Mouse (Mus musculus) intestine, embryonic 15.5 days (tissue): Measurements from ENCODE around the gene Snrpc. TPM values are rescaled to one million over a fixed set of nuclear protein-coding genes. Genes with fewer than 3 reads are reported as not detected.

Experiments
- ATAC-seq: fragments of 200-750 bp; cut with Nextera tagmentation; 2 replicates; pipeline ENCODE4 v1.8.0; 2017; ENCODE audit warnings: moderate TSS enrichment, moderate library complexity
- H3K27ac ChIP-seq: fragments of 300-500 bp; sonication (generic); 2 replicates; pipeline ENCODE4 v1.5.1; 2015; ENCODE audit warnings: mild to moderate bottlenecking, inconsistent platforms
- H3K27me3 ChIP-seq: fragments of 300-500 bp; sonication (generic); replicated peaks from 2 replicates; pipeline ENCODE4 v1.6.1; 2015; ENCODE audit warnings: inconsistent platforms
- H3K36me3 ChIP-seq: fragments of 300-500 bp; sonication (generic); 2 replicates; pipeline ENCODE4 v1.6.1; 2015; ENCODE audit warnings: inconsistent platforms
- H3K4me1 ChIP-seq: fragments of 300-500 bp; sonication (generic); replicated peaks from 2 replicates; pipeline ENCODE4 v1.6.1; 2015; ENCODE audit warnings: inconsistent platforms
- H3K4me2 ChIP-seq: fragments of 300-500 bp; sonication (generic); replicated peaks from 2 replicates; pipeline ENCODE4 v1.6.1; 2015; ENCODE audit warnings: mild to moderate bottlenecking, inconsistent platforms
- H3K4me3 ChIP-seq: fragments of 300-500 bp; sonication (generic); replicated peaks from 2 replicates; pipeline ENCODE4 v1.5.1; 2015; ENCODE audit warnings: inconsistent platforms
- H3K9ac ChIP-seq: fragments of 300-500 bp; sonication (generic); 2 replicates; pipeline ENCODE4 v1.6.1; 2015; ENCODE audit warnings: inconsistent platforms
- H3K9me3 ChIP-seq: fragments of 300-500 bp; sonication (generic); 2 replicates; pipeline ENCODE4 v1.6.1; 2016; ENCODE audit warnings: inconsistent platforms
- whole genome bisulfite sequencing: fragments of 180-500 bp; shearing (Covaris S2); methylation state at CpG from one replicate; pipeline ENCODE4 v1.1.7; 2015; 5-methylcytosine and 5-hydroxymethylcytosine counted together
- polyA plus RNA-seq: library from polyadenylated mRNA; unstranded; fragments of >200 nt; fragmentation: Nextera tagmentation; extraction: Ambion mirVana; gene quantifications from 2 replicates; pipeline ENCODE4 v1.2.1, GENCODE M21; 2015

Gene Snrpc
- polyA plus RNA-seq, 1 experiment from 2014 or later, result 266 TPM

- Histone ChIP-seq H3K4me3 (peak overlapping the region; percentile 89; the same call in 1 of the 2 replicates), H3K9ac (peak overlapping the region; percentile 52; the same call in 1 of the 2 replicates)
- 48% methylated on average over 9 of the region's 9 CpGs for WGBS
These were observed 16.3 kb upstream of the Snrpc start for GRCm38 (mm10) chr17:27821407-27822338.

DNA sequence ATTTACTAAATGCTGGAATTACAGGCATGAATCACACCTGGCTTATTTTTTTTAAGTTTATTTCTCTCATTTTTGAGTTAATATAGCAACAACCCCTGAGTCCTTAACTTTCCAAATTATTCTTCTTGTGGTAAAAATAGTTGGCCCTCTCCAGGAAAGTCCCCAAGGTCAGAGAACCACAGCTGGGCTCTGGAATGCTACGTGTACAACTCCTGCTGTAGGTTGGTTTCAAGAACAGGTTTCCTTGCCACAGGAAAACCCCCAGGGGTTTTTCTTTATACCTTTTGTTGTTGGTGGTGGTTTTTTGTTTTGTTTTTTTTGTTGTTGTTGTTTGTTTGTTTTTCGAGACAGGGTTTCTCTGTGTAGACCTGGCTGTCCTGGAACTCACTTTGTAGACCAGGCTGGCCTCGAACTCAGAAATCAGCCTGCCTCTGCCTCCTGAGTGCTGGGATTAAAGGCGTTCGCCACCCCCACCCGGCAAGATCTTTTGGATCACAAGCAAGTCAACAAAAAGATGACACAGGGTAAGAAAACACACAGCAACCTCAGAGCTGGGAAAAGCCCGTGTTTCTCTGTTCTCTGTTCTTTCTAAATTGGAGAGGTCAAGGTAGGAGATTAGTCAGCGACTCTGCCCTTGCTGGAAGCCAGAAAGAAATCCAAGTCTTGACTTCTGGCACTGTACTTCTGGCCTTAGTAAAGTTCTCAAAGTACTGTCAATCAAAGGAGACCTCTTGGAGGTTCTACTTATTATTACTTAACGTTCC lies 14.6 kb upstream of the Snrpc start:
- no peak overlapping the region for H3K4me3 ChIP-seq
- ATAC-seq, result no peak
- H3K9ac ChIP-seq, result no peak overlapping the region
- peaks cover 21% of the 10 kb centered on the region for H3K4me1 ChIP-seq
- H3K27ac ChIP-seq, result no peak overlapping the region
- H3K27me3 ChIP-seq, result no peaks in the 10 kb centered on the region
- H3K9me3 ChIP-seq, result no peaks in the 10 kb centered on the region
- H3K4me2 ChIP-seq, result no peak overlapping the region
- H3K36me3 ChIP-seq, result no peaks in the 10 kb centered on the region
- WGBS, result 82% methylated on average over 9 of the region's 9 CpGs

More at GRCm38 (mm10) chr17:27821407-27822338, 16.3 kb upstream of the Snrpc start:
- peak overlapping the region; percentile 78 for H3K27ac ChIP-seq
- peak overlapping the region; percentile 72 for H3K4me2 ChIP-seq
- H3K27me3 ChIP-seq, result no peaks in the 10 kb centered on the region
- no peaks in the 10 kb centered on the region for H3K36me3 ChIP-seq
- no peaks in the 10 kb centered on the region for H3K9me3 ChIP-seq
- peaks cover 27% of the 10 kb centered on the region for H3K4me1 ChIP-seq
- no peak; the same call in 1 of the 2 replicates for ATAC-seq

GRCm38 (mm10) chr17:27824941-27825340 lies 13.0 kb upstream of the Snrpc start:
- ATAC-seq, result no peak

GRCm38 (mm10) chr17:27825539-27825938 lies 12.4 kb upstream of the Snrpc start:
- Histone ChIP-seq H3K36me3 (no peaks in the 10 kb centered on the region), H3K9ac (no peak overlapping the region), H3K27ac (peak overlapping the region; percentile 44; the same call in 1 of the 2 replicates), H3K27me3 (no peaks in the 10 kb centered on the region), H3K4me1 (peaks cover 11% of the 10 kb centered on the region; the same call in 1 of the 2 replicates), H3K4me3 (peak overlapping the region; percentile 37; the same call in 1 of the 2 replicates), H3K9me3 (no peaks in the 10 kb centered on the region), H3K4me2 (peak overlapping the region; percentile 67)
- WGBS, result 30% methylated on average over 3 of the region's 3 CpGs
- no peak for ATAC-seq

More at GRCm38 (mm10) chr17:27824941-27825340, 13.0 kb upstream of the Snrpc start:
- H3K36me3 ChIP-seq, result no peaks in the 10 kb centered on the region
- no peak overlapping the region for H3K27ac ChIP-seq
- no peak overlapping the region for H3K4me3 ChIP-seq
- 78% methylated on average over 1 of the region's 1 CpGs for WGBS
- peaks cover 11% of the 10 kb centered on the region; the same call in 1 of the 2 replicates for H3K4me1 ChIP-seq
- H3K27me3 ChIP-seq, result no peaks in the 10 kb centered on the region
- no peaks in the 10 kb centered on the region for H3K9me3 ChIP-seq
- H3K4me2 ChIP-seq, result no peak overlapping the region
- no peak overlapping the region for H3K9ac ChIP-seq

DNA sequence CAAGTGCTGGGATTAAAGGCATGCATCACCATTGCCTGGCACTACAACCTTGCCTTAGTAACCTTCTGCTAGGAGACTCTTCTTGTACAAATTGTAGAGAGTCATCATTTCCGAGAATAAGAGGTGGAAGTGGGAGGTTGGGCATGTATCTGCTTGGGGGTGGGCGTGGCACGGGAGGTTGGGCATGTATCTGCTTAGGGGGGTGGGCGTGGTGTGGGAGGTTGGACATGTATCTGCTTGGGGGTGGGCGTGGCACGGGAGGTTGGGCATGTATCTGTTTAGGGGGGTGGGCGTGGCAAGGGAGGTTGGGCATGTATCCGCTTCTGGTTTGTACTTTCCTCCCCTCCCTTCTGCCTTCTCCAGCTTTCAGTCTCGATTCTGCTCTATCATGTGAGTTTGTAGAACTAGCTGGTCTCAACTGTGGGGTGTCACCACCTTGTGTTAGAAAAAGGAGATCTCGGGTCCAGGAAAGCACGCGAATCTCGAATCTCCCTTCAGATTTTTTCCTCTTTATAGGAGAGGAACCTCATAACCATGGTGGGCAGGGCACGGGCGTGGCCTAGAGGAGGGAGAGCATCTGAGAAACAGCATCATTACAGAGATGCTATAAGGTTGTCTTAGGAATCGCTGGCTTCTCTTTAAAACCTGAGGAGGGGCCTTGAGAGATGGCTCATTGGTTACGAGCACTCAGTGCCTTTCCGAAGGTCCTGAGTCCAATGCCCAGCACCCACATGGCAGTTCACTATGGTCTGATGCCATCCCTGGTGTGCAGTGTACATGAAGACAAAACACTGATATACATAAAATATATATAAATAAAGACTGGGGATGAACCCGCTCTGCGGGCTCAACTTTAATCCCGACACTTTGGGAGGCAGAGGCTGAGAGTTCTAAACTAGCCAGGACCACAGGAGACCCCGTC lies 11.7 kb upstream of the Snrpc start:
- 2% methylated on average over 22 of the region's 22 CpGs for WGBS
- peaks cover 9% of the 10 kb centered on the region; the same call in 1 of the 2 replicates for H3K4me1 ChIP-seq
- ATAC-seq, result peak; percentile 73
- peak overlapping the region; percentile 67 for H3K4me2 ChIP-seq
- H3K27me3 ChIP-seq, result no peaks in the 10 kb centered on the region
- peak overlapping the region; percentile 74 for H3K27ac ChIP-seq
- H3K4me3 ChIP-seq, result peak overlapping the region; percentile 37
- H3K9me3 ChIP-seq, result no peaks in the 10 kb centered on the region
- H3K36me3 ChIP-seq, result no peaks in the 10 kb centered on the region
- H3K9ac ChIP-seq, result no peak overlapping the region

- peak; percentile 50 for ATAC-seq
- Histone ChIP-seq H3K4me3 (peak overlapping the region; percentile 37), H3K36me3 (no peaks in the 10 kb centered on the region), H3K27ac (0 out of 2 replicates have a peak overlapping the region, but pooled peaks have one; percentile 51), H3K4me2 (peak overlapping the region; percentile 67), H3K27me3 (no peaks in the 10 kb centered on the region), H3K4me1 (peaks cover 6% of the 10 kb centered on the region; the same call in 1 of the 2 replicates), H3K9ac (no peak overlapping the region), H3K9me3 (no peaks in the 10 kb centered on the region)
- 1% methylated on average over 8 of the region's 9 CpGs for WGBS
These were observed 11.0 kb upstream of the Snrpc start for GRCm38 (mm10) chr17:27826908-27827383.

DNA sequence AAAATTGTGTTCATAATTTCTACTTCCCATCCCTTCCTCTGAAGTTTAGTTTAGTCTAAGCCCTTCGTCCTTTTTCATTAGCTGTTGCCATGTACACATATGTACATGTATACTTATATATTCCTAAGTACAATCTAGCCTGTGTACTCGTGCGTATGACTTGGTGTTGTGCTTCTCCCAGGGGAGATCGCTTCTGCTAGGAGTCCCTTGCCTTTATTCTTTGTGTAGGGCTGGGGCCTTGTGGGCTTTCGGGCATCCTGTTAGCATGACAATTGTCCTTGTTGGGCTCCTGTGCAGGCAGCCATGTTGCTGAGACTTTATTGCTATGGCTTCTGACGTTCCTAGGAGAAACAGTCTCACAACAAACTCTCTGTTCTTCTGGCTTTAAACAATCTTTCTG lies 10.4 kb upstream of the Snrpc start:
- Histone ChIP-seq H3K36me3 (no peaks in the 10 kb centered on the region), H3K27ac (no peak overlapping the region), H3K9me3 (no peaks in the 10 kb centered on the region), H3K9ac (no peak overlapping the region), H3K4me1 (peaks cover 6% of the 10 kb centered on the region; the same call in 1 of the 2 replicates), H3K4me2 (peak overlapping the region; percentile 67; the same call in 1 of the 2 replicates), H3K4me3 (no peak overlapping the region), H3K27me3 (no peaks in the 10 kb centered on the region)
- WGBS, result 41% methylated on average over 6 of the region's 6 CpGs
- ATAC-seq, result no peak

GRCm38 (mm10) chr17:27830411-27830810 lies 7.5 kb upstream of the Snrpc start:
- no peak for ATAC-seq
- Histone ChIP-seq H3K9me3 (no peaks in the 10 kb centered on the region), H3K4me3 (no peak overlapping the region), H3K4me1 (peaks cover 4% of the 10 kb centered on the region; the same call in 1 of the 2 replicates), H3K4me2 (no peak overlapping the region), H3K9ac (no peak overlapping the region), H3K27me3 (no peaks in the 10 kb centered on the region), H3K36me3 (no peaks in the 10 kb centered on the region), H3K27ac (no peak overlapping the region)
- 48% methylated on average over 7 of the region's 7 CpGs for WGBS

DNA sequence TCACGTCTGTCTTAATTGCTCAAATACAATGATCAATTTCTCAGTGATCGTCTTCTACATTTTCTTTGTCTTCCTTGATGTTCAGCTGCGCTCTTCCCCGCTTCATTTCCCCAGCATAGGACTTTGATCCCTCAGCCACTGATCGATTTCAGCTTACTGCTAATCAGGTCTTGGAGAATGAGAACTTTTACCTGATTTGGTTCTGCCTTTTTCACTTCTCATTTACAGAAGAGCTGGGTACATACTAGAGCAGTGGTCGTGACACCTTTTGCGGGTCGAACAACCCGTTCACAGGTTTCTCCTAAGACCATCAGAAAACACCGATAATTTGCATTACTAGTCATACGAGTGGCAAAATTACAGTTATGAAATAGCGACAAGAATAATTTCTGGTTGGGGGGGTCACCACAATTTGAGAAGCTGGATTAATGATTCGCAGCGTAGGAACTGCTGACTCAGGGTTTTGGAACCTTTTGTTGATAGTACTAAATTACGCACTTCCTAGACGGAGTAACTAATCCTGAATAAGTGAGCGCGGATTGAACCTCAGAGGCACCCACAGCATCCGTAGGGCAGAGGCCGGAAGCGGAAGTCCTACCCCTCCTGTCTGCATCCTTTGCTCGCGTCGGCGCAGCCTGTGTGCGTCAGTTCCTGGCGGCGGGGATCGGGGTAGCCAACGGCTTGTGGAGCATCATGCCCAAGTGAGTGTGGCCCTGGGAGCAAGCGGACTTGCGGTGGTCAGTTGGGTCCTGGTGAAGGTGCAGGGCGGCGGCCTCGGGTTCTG lies 1.7 kb downstream of the Snrpc start:
- Histone ChIP-seq H3K4me1 (peaks cover 2% of the 10 kb centered on the region; the same call in 1 of the 2 replicates), H3K4me2 (peak overlapping the region; percentile 65), H3K4me3 (peak overlapping the region; percentile 87), H3K9ac (peak overlapping the region; percentile 85), H3K9me3 (no peaks in the 10 kb centered on the region), H3K36me3 (peaks cover 18% of the 10 kb centered on the region), H3K27ac (peak overlapping the region; percentile 74), H3K27me3 (no peaks in the 10 kb centered on the region)
- 2% methylated on average over 35 of the region's 35 CpGs for WGBS
- ATAC-seq, result peak; percentile 97

DNA sequence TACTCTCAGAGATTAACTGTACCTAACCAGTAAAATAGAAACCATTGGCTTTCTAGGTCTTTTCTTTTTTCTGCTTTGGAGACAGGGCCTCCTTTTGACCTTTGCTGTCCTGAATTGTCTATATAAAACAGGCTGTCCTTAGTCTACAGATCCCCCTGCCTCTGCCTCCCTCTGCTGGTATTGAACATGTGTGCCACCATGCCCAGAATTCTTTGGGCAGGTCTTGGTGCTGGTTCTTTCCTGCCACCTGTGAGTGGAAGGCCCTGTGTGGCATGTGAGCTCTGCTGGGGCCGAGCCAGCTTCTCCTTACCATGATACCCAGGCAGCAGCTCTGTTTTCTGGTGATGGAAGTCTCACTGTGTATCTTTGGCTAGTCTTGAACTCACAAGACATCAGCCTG lies 10.4 kb downstream of the Snrpc start:
- WGBS, result 86% methylated on average over 1 of the region's 1 CpGs
- Histone ChIP-seq H3K9ac (no peak overlapping the region), H3K27ac (no peak overlapping the region), H3K4me2 (no peak overlapping the region), H3K36me3 (peaks cover 41% of the 10 kb centered on the region), H3K9me3 (no peaks in the 10 kb centered on the region), H3K4me1 (no peaks in the 10 kb centered on the region), H3K27me3 (no peaks in the 10 kb centered on the region), H3K4me3 (no peak overlapping the region)
- ATAC-seq, result no peak
